Mouse (Mus musculus): ENCODE measurements around the gene Phactr4.
"Not testable (repeated sequence)": the region's sequence is repeated elsewhere in the genome, so short reads cannot be mapped to it uniquely, and the experiment has no call there.

Gene Phactr4

DNA sequence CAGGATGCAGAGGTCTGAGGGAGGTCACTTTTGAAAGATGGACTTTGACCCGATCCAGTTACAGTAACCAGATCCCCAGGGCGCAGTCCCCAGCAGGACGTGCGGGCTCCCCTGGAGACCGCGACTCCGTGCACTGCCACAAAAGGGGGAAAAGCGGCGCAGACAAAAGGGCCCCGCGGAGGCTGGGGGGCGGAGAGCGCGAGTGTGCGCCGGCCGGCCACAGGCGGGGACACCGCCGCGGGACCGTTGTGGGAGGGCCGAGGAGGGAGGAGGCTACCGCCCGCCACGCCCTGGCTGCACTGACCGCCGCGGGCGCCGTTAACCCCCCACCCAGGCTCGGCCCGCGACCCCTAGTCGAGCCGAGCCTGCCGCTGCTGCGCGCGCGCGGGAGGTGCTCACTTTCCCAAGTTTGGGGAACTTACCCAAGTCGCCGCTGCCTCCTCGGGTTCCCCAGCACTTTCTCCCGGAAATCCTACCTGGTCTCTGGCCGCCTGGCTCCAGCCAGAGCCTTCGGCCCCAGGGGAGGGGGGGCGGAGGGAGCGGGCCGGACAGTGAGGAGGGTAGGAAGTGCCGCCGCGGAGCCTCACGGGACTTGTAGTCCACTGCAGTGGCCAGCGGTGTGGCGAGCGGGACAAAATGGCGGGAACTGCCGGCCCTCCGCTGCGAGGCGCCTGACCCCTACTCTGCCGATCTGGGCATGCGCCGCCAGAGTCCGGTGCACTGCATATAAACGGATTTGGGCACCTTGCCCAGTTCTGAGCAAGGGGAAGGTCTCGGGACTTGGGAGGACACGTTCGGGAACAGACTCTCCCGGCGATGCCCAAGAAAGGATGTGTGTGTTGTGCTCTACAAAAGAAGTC, at the start of gene Phactr4:
Gene Phactr4 (minus strand): TSS at position 567 of the 860 bp plus-strand sequence.
- peak; percentile 99 for DNase-seq

DNA sequence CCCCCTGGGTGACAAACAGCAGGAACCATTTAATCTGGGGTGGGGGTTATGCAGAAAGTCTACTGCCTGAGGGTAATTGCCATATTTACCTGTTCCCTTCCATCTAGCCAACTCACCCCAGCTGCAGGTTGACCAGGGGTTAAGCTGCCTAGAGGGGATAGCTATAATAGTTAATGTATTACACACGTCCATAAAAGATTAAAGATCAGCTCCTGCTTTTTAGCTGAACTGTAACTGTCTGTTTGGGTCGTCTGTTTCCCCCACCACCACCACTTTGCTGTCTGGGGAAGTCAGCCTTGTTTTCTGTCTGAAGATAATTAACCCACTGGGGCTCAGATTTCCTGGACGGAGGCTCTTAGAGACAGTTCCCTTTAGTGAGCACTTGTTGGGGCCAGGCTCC, 47.6 kb upstream of the Phactr4 start:
- DNase-seq = peak; percentile 27 to 55

DNA sequence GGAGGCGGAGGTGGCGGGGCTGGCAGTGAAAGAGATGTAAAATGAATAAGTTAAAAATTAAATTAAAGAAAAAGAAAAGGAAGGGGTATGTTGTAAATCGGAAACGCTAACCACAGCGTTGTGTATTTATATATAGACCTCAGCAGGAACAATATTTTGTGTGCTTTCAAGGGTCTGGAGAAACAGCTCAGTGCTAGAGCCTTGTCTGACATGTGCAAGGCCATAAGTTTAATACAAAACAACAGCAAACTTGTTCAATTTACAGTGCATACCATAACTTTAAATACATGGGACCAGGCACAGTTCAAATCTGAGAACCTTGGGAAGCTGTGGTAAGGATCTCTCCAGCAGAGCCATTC, 41.9 kb upstream of the Phactr4 start:
- DNase-seq = no peak

DNA sequence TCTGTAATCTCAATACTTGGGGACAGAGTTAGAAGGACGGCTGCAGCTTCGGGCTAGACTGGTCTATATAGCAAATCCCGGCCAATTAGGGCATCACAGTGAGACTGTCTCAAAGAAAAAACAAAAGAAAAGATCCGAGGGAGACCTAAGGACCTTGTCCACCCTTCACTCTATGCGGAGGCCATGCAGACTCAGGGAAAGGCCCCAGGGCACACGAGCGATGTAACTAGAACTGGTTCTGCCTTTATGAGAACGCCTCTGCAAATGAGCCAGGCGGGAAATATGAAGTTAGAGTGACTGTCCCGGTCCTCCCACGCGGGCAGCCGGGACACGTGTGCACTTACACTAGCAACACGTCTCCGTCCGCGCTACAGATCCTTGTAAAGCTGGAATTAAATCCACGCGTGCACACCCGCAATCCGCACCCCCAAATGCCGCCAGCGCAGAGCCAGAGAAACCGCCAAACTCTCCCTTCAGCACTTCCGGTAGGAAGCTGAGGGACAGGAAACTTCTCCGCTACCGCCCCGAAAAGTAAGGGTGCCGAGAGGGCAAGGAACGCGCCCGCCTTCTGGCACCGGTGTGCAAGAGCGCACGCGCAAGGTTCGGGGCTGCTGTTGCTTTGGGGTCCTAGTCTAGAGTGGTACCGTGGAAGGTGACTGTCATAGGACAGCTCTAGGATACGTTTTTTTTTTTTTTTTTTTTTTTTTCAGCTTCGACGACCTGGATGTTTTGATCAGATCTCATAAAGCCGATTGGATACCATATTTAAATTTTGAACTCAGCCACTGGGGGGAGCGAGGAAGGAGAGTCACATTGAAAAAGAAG, 41.4 kb upstream of the Phactr4 start, which contains the start of gene Med18:
Gene Med18 (minus strand): TSS at position 492 of the 825 bp plus-strand sequence.
- DNase-seq = peak; percentile 94 to 96

DNA sequence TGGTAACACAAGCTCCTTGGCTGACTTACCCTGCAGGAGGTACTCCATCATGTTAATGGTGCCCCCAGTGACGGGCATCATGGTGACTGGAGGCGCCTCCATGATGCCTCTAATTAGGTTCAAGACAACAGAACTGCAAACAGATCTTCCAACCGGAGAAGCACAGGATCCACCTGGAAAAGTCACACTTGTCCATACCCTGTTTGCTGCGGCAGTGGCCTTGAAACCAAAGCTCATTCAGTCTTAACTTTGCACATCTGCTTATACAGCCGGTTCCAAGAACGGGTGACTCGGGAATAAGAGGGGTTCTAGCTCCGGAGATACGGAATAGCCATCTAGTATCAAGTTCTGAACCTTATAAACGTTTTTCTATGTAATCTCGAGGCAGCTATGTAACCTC, 40.5 kb upstream of the Phactr4 start:
- no peak for DNase-seq

DNA sequence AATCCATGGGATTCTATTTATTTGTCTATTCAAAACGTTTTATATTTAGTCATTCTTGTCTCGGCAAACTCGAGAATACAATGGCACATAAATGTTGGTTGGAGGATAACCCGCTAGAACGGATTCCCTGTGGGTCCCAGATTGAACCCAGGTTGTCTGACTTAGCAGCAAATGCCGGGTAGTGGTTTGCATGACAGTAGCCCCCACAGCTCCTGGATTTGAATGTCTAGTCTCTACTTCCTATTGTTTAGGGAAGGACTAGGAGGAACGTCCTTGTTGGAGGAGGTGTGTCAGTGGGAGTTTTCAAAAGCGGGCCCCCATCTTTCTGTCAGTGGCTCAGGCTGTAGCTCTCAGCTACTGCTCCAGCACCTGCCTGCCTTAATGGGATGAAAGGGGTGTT, 37.9 kb upstream of the Phactr4 start:
- no peak for DNase-seq

DNA sequence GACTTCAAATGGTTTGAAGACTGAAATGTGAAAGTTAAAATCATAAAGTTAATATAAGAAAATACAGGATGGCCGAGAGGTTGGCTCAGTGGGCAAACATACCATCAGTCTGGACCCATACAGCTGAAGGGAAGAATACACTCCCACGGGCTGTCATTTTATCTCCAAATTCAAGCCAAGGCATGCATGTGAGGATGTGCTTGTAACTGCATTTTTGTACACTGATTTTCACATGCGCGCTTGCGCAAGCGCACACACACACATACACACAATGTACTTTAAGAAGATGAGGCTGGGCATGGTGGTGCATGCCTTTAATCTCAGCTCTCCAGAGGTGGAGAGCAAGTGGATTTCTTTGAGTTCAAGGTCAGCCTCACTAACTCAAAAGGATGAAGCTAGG, 33.3 kb upstream of the Phactr4 start:
- DNase-seq = no peak

DNA sequence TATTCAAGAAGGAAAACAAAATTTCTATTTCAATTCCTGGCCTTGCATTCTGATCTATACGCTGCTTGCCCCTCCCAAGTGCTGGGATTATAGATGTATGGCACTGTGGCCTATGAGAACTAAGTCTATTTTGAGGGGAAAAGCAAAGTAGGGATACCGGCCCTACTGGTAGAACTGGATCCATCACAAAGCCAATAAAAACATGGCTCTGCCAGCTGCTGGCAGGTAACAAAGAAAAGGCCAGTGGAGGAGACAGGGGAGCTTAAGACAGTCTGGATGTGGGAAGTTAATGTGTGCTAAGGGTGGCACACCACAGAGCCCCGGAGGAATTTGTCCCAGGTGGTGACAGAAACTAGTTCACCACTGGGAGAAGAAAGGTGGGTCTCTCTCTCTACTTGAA, 32.9 kb upstream of the Phactr4 start:
- DNase-seq = no peak

DNA sequence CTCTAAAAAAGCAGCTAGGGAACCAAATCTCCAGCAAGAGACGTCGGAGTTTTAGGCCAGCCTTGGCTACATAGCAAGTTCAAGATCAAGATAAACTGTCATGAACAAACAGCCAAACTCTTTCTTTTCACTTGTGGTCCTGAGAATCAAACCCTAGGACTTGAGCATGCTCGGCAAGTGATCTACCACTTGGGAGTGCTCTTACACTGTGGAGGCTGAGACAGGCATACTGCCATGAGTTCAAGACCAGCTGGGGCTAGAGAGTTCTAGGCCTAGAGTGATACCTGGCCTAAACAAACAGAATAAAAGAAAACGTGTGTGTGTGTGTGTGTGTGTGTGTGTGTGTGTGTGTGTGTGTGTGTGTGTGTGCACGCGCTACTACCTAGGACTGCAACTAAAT, 31.9 kb upstream of the Phactr4 start:
- no peak for DNase-seq

DNA sequence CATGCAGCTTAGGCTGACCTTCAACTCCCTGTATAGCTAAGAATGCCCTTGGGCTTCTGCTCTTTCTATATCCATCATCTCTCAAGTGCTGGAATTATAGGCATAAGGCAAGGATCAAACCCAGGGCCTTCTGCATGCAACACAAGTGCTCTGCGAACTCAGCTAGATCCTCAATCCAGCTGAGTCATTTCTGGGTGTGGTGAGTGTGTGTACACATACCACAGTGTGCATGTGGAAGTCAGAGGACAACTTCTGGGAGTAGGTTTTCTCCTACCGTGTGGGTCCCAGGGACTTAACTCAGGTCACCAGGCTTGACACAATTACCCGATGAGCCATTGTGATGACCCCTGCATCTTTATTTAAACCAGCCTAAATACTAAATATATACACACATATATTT, 27.5 kb upstream of the Phactr4 start:
- no peak for DNase-seq

DNA sequence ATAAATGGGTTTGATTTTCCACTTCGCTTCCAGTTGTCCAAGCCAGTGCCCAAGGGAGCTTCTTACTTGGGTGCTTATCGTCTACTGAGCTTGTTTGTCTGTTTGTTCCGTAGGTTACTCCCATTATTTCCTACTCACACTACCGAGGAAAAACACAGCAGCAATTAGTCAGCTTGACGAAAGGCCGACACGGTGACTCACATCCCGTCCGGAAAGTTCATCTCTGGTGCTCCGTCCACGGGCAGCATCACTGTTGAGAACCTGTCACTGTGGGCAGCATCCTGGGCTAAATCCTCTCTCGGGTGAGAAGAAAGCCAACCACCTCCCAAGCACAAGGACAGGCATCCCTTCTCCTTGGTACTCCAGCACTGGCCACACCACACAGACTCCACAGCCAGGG, 23.8 kb upstream of the Phactr4 start:
- no peak for DNase-seq

DNA sequence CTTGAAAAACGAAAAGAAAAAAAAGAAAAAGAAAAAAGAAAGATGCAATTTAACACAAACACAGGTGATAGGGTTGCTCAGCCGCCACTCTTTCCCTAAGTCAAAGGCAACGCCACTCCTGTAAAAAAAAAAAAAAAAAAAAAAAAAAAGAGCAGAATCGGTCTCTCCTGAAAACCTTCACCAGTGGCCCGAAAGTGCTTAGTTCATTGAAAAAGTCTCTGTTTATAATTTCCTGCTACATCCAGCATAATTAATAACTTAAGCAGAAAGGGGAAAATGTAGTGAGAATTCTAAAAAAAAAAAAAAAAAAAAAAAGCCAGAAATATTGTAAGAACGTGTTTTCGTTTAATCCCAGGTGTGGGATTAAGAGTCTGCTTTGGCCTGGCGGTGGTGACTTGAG, 22.2 kb upstream of the Phactr4 start:
- no peak for DNase-seq

DNA sequence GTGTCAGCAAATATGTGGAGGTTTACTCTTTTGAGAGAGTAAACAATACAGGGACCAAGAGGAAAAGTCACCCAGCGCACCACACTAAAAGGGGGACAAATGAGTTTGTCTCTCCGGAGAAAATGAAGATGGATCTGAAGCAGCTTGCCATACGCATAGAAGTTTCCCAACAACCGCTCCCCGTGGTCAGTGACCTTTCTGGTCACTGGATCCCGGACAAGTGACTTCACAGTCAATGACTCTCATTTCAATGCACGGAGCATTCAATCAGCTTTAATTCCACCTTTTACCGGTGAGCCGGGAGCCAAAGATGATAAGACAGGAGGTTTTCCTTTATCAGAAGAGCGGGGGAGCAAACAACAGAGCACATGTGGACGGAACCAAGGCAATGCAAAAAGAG, 15.6 kb upstream of the Phactr4 start:
- DNase-seq = no peak

DNA sequence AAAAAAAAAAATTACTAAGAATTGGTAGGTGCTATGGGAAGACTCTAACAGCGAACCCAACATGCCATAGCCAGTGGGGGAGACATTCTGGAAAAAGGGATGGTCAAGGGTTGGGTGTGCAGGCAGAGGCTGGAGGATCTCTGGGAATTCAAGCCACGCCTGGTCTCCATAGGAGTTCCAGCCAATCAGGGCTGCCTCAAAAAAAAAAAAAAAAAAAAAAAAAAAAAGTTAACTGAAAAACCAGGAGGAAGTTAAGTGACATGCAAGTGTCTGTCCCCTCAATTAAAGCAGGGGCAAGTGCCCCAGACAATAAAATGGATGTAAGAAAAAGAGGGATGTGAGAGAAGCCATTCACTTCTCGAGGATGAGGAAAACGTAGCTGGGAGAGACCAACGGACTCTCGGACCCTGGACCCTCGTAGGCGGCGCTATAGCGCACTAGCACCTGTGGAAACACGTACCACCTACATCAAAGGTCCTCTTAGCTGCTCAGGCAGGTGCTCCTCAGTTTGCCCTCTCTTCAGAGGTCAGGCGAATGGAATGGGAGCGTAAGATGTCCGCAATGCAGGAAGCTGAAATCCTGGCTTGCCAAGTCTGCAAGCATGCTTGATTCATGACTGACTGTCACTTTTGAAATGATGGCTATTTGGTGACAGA, 10.6 kb upstream of the Phactr4 start:
- no peak for DNase-seq

DNA sequence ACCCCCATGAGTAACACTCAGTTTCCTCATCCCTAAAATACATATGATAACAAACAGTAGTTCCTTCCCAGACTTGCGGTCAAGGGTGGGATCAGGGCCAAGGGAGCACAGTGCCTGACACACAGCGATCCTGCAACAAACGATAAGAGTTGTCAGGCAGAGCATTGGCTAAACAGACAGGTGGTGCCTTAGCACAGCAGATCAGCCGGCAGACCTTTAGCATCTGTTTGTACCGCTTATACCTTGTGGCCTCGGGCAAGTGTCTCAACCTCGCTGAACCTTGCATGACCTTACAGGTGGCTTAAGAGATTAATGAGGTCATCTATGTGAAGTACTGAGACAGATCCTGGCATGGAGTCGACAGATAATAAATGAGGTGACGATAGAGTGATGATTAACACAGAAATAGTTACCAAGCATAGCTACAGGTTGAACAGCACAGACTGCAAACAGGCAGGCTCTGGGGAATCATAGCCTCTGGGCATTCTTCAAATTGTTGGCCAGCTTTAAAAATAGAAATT, 5.8 kb upstream of the Phactr4 start:
- DNase-seq = no peak

DNA sequence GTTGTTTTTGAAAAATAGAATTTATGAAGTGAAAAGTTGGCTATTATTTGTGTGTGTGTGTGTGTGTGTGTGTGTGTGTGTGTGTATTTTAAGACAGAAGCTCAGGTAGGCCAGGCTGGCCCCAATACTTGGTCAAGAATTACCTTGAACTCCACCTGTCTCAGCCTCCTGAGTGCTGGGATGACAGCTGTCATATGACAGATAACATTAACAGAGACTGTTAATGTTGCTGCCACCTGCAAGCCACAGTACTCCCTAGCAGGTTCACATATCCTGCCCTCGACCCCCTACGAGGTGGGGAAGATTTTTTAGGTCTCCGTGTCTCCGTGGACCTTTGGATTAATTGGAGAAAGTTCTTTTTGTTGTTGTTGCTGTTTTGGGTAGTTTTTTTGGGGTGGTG, 5.2 kb upstream of the Phactr4 start:
- no peak for DNase-seq

DNA sequence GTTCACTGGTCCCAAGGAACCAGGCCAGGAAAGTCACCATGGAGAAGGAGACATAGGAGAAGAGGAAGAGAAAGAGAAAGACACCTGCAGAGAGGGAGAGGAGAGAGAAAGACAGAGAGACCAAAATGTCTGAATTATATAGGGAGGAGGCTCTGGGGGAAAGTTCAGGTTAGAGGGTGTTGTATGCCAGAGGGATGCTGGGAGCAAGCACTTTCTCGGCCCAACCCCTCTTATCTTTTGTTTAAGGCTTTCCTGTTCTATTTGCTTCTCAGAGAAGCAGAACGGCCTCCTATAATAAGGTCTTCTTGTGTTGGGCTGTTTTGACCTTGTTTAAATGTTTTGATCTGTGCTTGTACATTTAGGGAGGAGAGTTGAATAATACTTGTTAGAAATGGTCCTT, 3.7 kb upstream of the Phactr4 start:
- no peak for DNase-seq

DNA sequence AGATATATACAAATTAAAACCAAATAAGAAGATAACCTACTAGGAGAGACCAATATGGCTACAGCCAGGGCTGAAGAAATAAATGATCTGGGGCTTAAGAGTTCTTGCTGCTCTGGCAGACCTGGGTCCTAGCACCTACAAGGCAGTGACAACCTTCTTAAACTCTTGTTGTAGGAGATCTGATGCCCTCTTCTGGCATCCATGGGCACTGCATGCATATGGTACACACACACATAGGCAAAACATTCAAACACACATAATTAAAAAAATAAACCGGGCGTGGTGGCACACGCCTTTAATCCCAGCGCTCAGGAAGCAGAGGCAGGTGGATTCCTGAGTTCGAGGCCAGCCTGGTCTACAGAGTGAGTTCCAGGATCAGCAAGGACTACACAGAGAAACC, 2.5 kb upstream of the Phactr4 start:
- peak in 1 of 2 experiments; percentile 31 for DNase-seq

DNA sequence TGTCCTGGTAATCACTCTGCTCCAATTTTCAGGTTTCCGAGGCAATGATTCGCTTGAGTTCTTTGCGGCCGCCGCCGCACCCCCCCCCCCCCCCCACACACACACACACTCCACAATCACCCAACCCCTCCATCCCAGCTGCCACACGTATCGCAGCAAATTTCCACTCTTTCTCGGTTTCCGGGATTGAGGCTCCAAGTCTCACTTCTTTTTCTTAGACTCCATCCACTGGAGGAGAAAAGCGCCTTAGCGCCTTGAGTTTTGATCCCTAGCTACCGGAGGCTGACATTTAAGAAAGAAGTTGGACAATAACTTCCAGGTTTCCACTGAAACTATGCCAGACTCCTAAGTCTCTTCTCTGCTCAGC, 750 bp downstream of the Phactr4 start:
- DNase-seq = no peak

DNA sequence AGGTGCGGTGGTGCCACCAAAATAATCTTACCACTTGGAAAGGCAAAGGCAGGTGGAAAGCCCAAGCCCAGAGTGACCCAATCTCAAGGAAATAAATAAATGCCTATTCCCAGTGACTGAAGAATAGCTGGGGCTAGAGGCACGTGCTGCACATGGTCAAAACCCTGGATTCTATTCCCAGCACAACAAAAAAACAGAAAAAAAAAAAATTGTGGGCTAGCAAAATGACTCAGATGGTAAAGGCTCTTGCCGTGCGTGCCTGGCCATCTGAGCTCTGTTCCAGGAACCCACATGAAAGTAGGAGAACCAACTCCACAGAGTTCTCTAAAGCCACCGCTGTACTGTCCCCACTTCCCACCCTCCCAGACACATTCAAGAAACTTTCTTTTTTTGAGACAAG, 1.8 kb downstream of the Phactr4 start:
- DNase-seq = no peak

DNA sequence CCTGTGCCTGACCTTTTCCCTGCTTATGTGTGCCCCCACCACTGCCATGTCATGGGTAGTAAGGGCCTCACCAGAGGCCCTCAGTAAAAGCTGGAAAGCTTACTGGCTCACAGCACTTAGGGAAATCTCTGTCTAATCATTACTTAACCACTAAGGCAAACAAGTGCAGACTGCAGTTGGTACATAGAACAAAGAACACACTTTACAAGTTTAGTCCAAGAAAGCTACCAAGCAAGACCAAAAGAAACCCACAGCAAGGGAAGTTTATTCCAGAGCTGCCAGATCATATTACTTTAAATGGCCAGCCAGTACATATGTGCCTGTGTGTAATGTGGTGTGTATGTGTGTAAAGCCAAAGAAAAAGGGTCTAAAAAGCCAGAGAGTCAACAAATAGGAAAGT, 6.3 kb downstream of the Phactr4 start:
- DNase-seq = peak in 1 of 2 experiments; percentile 31

DNA sequence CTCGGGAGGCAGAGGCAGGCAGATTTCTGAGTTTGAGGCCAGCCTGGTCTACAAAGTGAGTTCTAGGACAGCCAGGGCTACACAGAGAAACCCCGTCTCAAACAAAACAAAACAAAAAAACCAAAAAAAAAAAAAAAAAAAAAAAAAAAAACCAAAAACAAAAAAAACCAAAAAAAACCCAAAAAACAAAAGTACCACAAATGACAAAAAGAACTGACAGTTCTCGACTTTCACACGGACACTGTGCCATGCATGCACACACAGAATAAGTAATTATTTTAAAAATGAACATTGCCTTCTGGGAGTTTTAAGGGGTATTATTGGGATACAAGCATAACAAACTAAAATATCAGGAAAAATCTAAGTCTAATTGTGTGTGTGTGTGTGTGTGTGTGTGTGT, 9.0 kb downstream of the Phactr4 start:
- not testable (repeated sequence) for DNase-seq

DNA sequence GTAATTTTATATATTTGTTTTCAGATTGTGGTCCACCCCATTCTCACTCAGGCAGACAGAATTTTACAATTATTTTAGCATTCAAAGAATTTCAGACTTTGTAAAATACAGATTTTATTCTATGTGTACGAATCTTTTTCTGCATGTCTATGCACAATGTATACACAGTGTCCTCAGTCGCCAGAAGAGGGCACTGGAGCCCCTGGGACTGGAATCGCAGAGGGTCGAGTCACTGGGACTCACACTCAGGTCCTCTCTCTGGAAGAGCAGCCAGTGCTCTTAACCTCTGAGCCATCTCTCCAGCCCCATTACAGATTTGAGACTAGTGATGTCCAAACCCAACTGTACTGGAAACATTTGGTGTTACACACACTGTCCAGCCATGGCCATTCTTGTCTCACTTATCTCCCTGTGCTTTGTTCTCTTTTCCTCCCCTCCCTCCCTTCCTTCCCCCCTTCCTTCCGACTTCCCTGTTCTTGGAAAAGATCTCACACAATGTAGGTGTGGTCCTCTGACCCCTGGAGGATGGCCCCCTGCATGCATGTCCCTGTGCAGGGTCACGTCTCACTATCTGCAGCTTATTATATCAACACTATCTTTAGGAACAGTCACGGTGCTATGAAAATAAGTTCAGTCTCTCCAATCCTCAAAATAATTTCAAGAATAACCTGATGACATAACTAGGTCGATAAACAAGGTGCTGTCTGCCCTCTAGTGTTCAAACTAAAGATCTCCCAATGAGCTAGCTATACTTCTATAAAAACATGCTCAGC, 10.8 kb downstream of the Phactr4 start:
- DNase-seq = peak; percentile 52 to 61

All from kidney, postnatal 4 days (tissue).